Mouse (Mus musculus) left cerebral cortex, postnatal 4 days (tissue): ENCODE measurements around the gene Sbno2. TPM values are rescaled to one million over a fixed set of nuclear protein-coding genes. Genes with fewer than 3 reads are reported as not detected.
A peak's percentile ranks its signal among the peaks of the same experiment; 100 is the strongest.

ENCODE experiments used
- DNase-seq: peaks from one replicate; pipeline ENCODE4 v3.0.0-alpha.2; 2022
- intact Hi-C: fragments of 180-260 bp; cut with DNase I; formaldehyde crosslinking; loops from one replicate; pipeline ENCODE4 v1.15.1; 2025
- total RNA-seq, 2 experiments: library from RNA; stranded (reverse); gene quantifications; 2 replicates each; pipeline ENCODE4 v1.2.3; 2021

The Sbno2 gene
- total RNA-seq, 2 experiments from 2014 or later = 28.8 to 30.8 TPM

GRCm38 (mm10) chr10:80095547-80095946, 9.8 kb downstream of the Sbno2 start:
- no peak for DNase-seq
- intact Hi-C loops = no loop called here

GRCm38 (mm10) chr10:80094684-80095083, 10.7 kb downstream of the Sbno2 start:
- intact Hi-C loops = no loop called here
- no peak for DNase-seq

- intact Hi-C loops = no loop called here
- DNase-seq = no peak
Observed at GRCm38 (mm10) chr10:80094085-80094484, 11.3 kb downstream of the Sbno2 start.

GRCm38 (mm10) chr10:80092690-80093089, 12.7 kb downstream of the Sbno2 start:
- DNase-seq = no peak
- intact Hi-C loops = no loop called here

- DNase-seq = no peak
- intact Hi-C loops = no loop called here
Observed at GRCm38 (mm10) chr10:80091527-80091926, 13.8 kb downstream of the Sbno2 start.

- intact Hi-C loops = no loop called here
- no peak for DNase-seq
Observed at GRCm38 (mm10) chr10:80089146-80089545, 16.2 kb downstream of the Sbno2 start.

- no peak for DNase-seq
- intact Hi-C loops = no loop called here
Observed at GRCm38 (mm10) chr10:80087483-80087882, 17.9 kb downstream of the Sbno2 start.

GRCm38 (mm10) chr10:80086847-80087246, 18.5 kb downstream of the Sbno2 start:
- no peak for DNase-seq
- intact Hi-C loops = no loop called here

- intact Hi-C loops = no loop called here
- DNase-seq = peak; percentile 32
Observed at GRCm38 (mm10) chr10:80084817-80085487, 20.4 kb downstream of the Sbno2 start.

GRCm38 (mm10) chr10:80081075-80081474, 24.3 kb downstream of the Sbno2 start:
- intact Hi-C loops = no loop called here
- DNase-seq = no peak

- intact Hi-C loops = no loop called here
- no peak for DNase-seq
Observed at GRCm38 (mm10) chr10:80080396-80081070, 24.8 kb downstream of the Sbno2 start.

GRCm38 (mm10) chr10:80078366-80078765, 27.0 kb downstream of the Sbno2 start:
- intact Hi-C loops = no loop called here
- DNase-seq = no peak

GRCm38 (mm10) chr10:80077312-80077711, 28.1 kb downstream of the Sbno2 start:
- intact Hi-C loops = no loop called here
- DNase-seq = no peak

- no peak for DNase-seq
- intact Hi-C loops = no loop called here
Observed at GRCm38 (mm10) chr10:80076386-80076785, 29.0 kb downstream of the Sbno2 start.

- intact Hi-C loops = no loop called here
- DNase-seq = no peak
Observed at GRCm38 (mm10) chr10:80075924-80076323, 29.4 kb downstream of the Sbno2 start.

- DNase-seq = peak; percentile 46
- intact Hi-C loops = no loop called here
Observed at GRCm38 (mm10) chr10:80074813-80075601, 30.4 kb downstream of the Sbno2 start.

- DNase-seq = no peak
- intact Hi-C loops = no loop called here
Observed at GRCm38 (mm10) chr10:80072623-80073489, 32.5 kb downstream of the Sbno2 start.

- intact Hi-C loops = no loop called here
Observed at GRCm38 (mm10) chr10:80071516-80071900, 33.9 kb downstream of the Sbno2 start.

GRCm38 (mm10) chr10:80070837-80071515, 34.4 kb downstream of the Sbno2 start:
- intact Hi-C loops = no loop called here
- DNase-seq = peak; percentile 81

More at GRCm38 (mm10) chr10:80071516-80071900, 33.9 kb downstream of the Sbno2 start:
- DNase-seq = no peak

GRCm38 (mm10) chr10:80069948-80070450, 35.4 kb downstream of the Sbno2 start:
- no peak for DNase-seq
- intact Hi-C loops = no loop called here
